Mouse (Mus musculus) stomach, postnatal 0 days (tissue): Measurements from ENCODE around the gene Spg20. TPM values are rescaled to one million over a fixed set of nuclear protein-coding genes. Genes with fewer than 3 reads are reported as not detected.
A peak's percentile ranks its signal among the peaks of the same experiment; 100 is the strongest.

Experiments
- ATAC-seq: fragments of 200-750 bp; cut with Nextera tagmentation; 2 replicates; pipeline ENCODE4 v1.8.0; 2017; ENCODE audit not compliant: low FRiP score, low TSS enrichment
- DNase-seq: peaks from one replicate; pipeline ENCODE4 v3.0.0-alpha.2; 2016; ENCODE audit warnings: low spot score
- H3K27ac ChIP-seq: fragments of 300-500 bp; sonication (generic); replicated peaks from 2 replicates; pipeline ENCODE4 v1.5.1; 2014; ENCODE audit warnings: mild to moderate bottlenecking, control low read depth
- H3K27me3 ChIP-seq: fragments of 300-500 bp; sonication (generic); 2 replicates; pipeline ENCODE4 v1.6.1; 2014; ENCODE audit warnings: low read length; ENCODE audit not compliant: control insufficient read depth, insufficient read depth
- H3K36me3 ChIP-seq: fragments of 300-500 bp; sonication (generic); 2 replicates; pipeline ENCODE4 v1.6.1; 2014; ENCODE audit warnings: low read length, mixed read lengths; ENCODE audit not compliant: control insufficient read depth, insufficient read depth
- H3K4me1 ChIP-seq: fragments of 300-500 bp; sonication (generic); replicated peaks from 2 replicates; pipeline ENCODE4 v1.6.1; 2014; ENCODE audit warnings: antibody characterized with exemption; ENCODE audit not compliant: control insufficient read depth, insufficient read depth
- H3K4me2 ChIP-seq: fragments of 300-500 bp; sonication (generic); replicated peaks from 2 replicates; pipeline ENCODE4 v1.6.1; 2014; ENCODE audit warnings: low read depth, mild to moderate bottlenecking, control low read depth, moderate library complexity
- H3K4me3 ChIP-seq: fragments of 300-500 bp; sonication (generic); 2 replicates; pipeline ENCODE4 v1.5.1; 2014; ENCODE audit warnings: low read depth, low read length, control low read depth
- H3K9ac ChIP-seq: fragments of 300-500 bp; sonication (generic); 2 replicates; pipeline ENCODE4 v1.6.1; 2014; ENCODE audit warnings: mild to moderate bottlenecking, low read length, control low read depth, mixed read lengths
- H3K9me3 ChIP-seq: fragments of 300-500 bp; sonication (generic); 2 replicates; pipeline ENCODE4 v1.6.1; 2016; ENCODE audit warnings: low read length; ENCODE audit not compliant: control insufficient read depth
- CTCF ChIP-seq: IDR thresholded peaks from 2 replicates; pipeline ENCODE4 v1.5.1; 2016; ENCODE audit warnings: antibody characterized with exemption, low read depth, mild to moderate bottlenecking, moderate library complexity
- EP300 ChIP-seq: optimal IDR thresholded peaks from 2 replicates; pipeline ENCODE3; 2016; ENCODE audit warnings: antibody characterized with exemption
- WGBS: fragments of 180-500 bp; shearing (Covaris S2); extraction: QIAGEN DNeasy Blood & Tissue Kit; methylation state at CpG from one replicate; pipeline ENCODE4 v1.1.7; 2014; 5-methylcytosine and 5-hydroxymethylcytosine counted together
- polyA plus RNA-seq: library from polyadenylated mRNA; unstranded; fragments of >200 nt; fragmentation: Nextera tagmentation; extraction: Ambion mirVana; gene quantifications from 2 replicates; pipeline ENCODE4 v1.2.1, GENCODE M21; 2015

Gene Spg20
- polyA plus RNA-seq, 1 experiment from 2014 or later: 14.4 TPM

- Histone ChIP-seq H3K27ac (no peak overlapping the region), H3K36me3 (no peaks in the 10 kb centered on the region), H3K27me3 (no peaks in the 10 kb centered on the region), H3K9ac (no peak overlapping the region), H3K4me3 (no peak overlapping the region), H3K4me1 (no peaks in the 10 kb centered on the region), H3K4me2 (no peak overlapping the region), H3K9me3 (no peaks in the 10 kb centered on the region)
- TF ChIP-seq CTCF (no peak), EP300 (no peak)
- no peak for ATAC-seq
- DNase-seq: no peak
- 53% methylated on average over 6 of the region's 6 CpGs for WGBS
Measured at GRCm38 (mm10) chr3:55084781-55085180, 27.1 kb upstream of the Spg20 start.

DNA sequence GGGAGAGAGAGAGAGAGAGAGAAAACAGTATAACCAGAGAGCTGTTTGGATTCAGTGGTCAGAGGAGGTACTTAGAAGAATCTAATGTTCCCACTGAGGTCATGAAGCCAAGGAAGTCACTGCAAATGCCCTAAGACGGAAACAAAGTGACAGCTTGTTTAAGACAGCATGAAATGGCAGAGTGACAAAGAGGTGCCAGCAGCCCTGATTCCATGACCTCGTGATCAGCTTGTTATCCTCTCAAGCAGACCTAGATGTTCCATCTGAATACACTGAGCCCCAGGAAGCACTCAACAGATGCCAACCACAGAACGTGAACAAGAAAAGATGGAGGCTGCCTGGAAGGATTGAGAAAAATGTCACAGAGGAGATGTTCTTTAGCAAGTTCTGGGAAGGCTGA is 26.2 kb upstream of the Spg20 start:
- ATAC-seq (no peak), DNase-seq (no peak)
- H3K27me3 ChIP-seq: no peaks in the 10 kb centered on the region
- H3K4me2 ChIP-seq: no peak overlapping the region
- H3K36me3 ChIP-seq: no peaks in the 10 kb centered on the region
- WGBS: 59% methylated on average over 3 of the region's 3 CpGs
- H3K9ac ChIP-seq: no peak overlapping the region
- H3K4me3 ChIP-seq: no peak overlapping the region
- H3K9me3 ChIP-seq: no peaks in the 10 kb centered on the region
- H3K4me1 ChIP-seq: no peaks in the 10 kb centered on the region
- TF ChIP-seq CTCF: no peak
- TF ChIP-seq EP300: no peak
- H3K27ac ChIP-seq: no peak overlapping the region

- ATAC-seq (no peak), DNase-seq (no peak)
- no peak overlapping the region for H3K9ac ChIP-seq
- TF ChIP-seq CTCF (no peak), EP300 (no peak)
- H3K36me3 ChIP-seq: no peaks in the 10 kb centered on the region
- 86% methylated on average over 5 of the region's 5 CpGs for WGBS
- no peaks in the 10 kb centered on the region for H3K9me3 ChIP-seq
- H3K27ac ChIP-seq: no peak overlapping the region
- H3K4me1 ChIP-seq: no peaks in the 10 kb centered on the region
- no peaks in the 10 kb centered on the region for H3K27me3 ChIP-seq
- no peak overlapping the region for H3K4me2 ChIP-seq
- no peak overlapping the region for H3K4me3 ChIP-seq
Measured at GRCm38 (mm10) chr3:55086948-55087347, 25.0 kb upstream of the Spg20 start.

DNA sequence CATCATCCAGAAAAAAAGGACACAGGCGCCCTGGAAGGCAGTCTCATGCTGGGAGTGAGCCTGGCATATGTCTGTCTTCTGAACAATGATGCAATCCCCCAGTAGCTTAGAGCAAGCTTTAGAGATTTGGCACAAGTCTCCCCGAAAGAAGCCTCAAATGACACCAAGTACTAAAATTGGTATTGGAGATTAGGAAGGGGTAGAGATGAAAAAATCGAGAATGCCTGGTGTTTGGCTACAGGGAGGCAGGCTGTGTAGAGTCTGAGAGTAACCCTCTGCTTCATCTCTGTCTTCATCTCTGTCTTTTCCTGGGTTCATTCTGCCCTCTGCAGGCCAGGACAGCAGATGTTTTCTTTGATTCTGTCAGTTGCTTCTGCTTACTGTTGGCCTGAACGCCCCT is 24.5 kb upstream of the Spg20 start:
- Histone ChIP-seq H3K4me3 (no peak overlapping the region), H3K9ac (no peak overlapping the region), H3K4me1 (no peaks in the 10 kb centered on the region), H3K9me3 (no peaks in the 10 kb centered on the region), H3K36me3 (no peaks in the 10 kb centered on the region), H3K27ac (no peak overlapping the region), H3K27me3 (no peaks in the 10 kb centered on the region), H3K4me2 (no peak overlapping the region)
- no peak for ATAC-seq
- WGBS: 56% methylated on average over 4 of the region's 4 CpGs
- no peak for DNase-seq
- TF ChIP-seq CTCF (peak; percentile 48), EP300 (no peak)

DNA sequence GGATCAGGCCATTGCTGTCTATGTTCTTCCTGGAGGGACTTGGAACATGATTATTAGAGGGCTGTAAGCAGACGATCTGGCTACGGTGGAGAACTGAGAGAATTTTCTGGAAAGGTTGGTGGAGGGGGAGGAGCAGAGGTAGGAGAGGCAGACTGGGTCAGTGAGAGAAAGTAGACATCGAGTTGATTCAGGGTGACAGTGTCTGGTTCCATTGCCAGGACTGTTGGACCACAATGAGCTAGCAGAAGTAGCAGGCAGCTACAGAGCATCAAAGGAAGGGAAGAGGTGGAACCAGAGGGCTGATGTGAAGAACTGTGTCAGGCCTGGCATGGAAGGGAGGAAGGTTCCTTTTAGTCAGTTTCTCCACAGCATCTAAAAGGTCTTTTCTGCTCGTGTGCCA is 23.5 kb upstream of the Spg20 start:
- no peak for ATAC-seq
- no peaks in the 10 kb centered on the region for H3K4me1 ChIP-seq
- TF ChIP-seq CTCF (no peak), EP300 (no peak)
- H3K9me3 ChIP-seq: no peaks in the 10 kb centered on the region
- DNase-seq: no peak
- no peak overlapping the region for H3K27ac ChIP-seq
- WGBS: 54% methylated on average over 4 of the region's 4 CpGs
- H3K27me3 ChIP-seq: no peaks in the 10 kb centered on the region
- no peak overlapping the region for H3K4me2 ChIP-seq
- no peak overlapping the region for H3K4me3 ChIP-seq
- no peak overlapping the region for H3K9ac ChIP-seq
- no peaks in the 10 kb centered on the region for H3K36me3 ChIP-seq

DNA sequence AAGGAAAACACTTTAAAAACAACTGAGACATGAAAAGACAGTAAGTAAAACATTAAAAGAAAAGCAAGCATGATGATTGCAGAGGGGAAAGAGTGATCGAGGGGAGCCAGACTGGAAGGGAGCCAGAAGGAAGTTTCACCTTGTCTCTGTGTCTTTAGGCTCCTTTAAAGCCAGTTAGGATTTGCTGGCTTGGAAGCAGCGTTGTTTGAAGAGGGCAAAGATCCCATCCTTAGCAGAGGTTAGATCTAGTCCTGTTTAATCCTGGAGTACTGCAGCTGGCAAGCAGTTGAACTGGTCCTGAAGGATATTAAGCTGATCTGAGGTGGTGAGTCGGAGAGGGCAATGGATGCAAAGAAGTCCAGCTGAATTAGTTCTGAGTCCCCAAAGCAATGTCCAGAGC is 23.1 kb upstream of the Spg20 start:
- 61% methylated on average over 3 of the region's 3 CpGs for WGBS
- TF ChIP-seq CTCF (no peak), EP300 (no peak)
- DNase-seq (no peak), ATAC-seq (no peak)
- Histone ChIP-seq H3K4me1 (no peaks in the 10 kb centered on the region), H3K9ac (no peak overlapping the region), H3K27me3 (no peaks in the 10 kb centered on the region), H3K27ac (no peak overlapping the region), H3K4me3 (no peak overlapping the region), H3K36me3 (no peaks in the 10 kb centered on the region), H3K4me2 (no peak overlapping the region), H3K9me3 (no peaks in the 10 kb centered on the region)

- 54% methylated on average over 4 of the region's 4 CpGs for WGBS
Measured at GRCm38 (mm10) chr3:55089291-55089690, 22.6 kb upstream of the Spg20 start.

More at GRCm38 (mm10) chr3:55089291-55089690, 22.6 kb upstream of the Spg20 start:
- Histone ChIP-seq H3K27me3 (no peaks in the 10 kb centered on the region), H3K9ac (no peak overlapping the region), H3K4me2 (no peak overlapping the region), H3K4me1 (no peaks in the 10 kb centered on the region), H3K27ac (no peak overlapping the region), H3K4me3 (no peak overlapping the region), H3K36me3 (no peaks in the 10 kb centered on the region), H3K9me3 (no peaks in the 10 kb centered on the region)
- ATAC-seq: peak; percentile 67
- DNase-seq: no peak
- TF ChIP-seq CTCF (no peak), EP300 (no peak)
